Mouse (Mus musculus) lung, embryonic 16.5 days (tissue): ENCODE measurements around the gene Sf1. TPM values are rescaled to one million over a fixed set of nuclear protein-coding genes. Genes with fewer than 3 reads are reported as not detected.

Source experiments
- ATAC-seq: fragments of 200-750 bp; cut with Nextera tagmentation; 2 replicates; pipeline ENCODE4 v1.8.0; 2017; ENCODE audit warnings: low read depth, mild to moderate bottlenecking, moderate library complexity
- H3K27ac ChIP-seq: fragments of 300-500 bp; sonication (generic); 2 replicates; pipeline ENCODE4 v1.5.1; 2014; ENCODE audit warnings: mild to moderate bottlenecking, control low read depth, low read length
- H3K27me3 ChIP-seq: fragments of 300-500 bp; sonication (generic); 2 replicates; pipeline ENCODE4 v1.6.1; 2014; ENCODE audit warnings: low read depth, low read length, mixed read lengths; ENCODE audit not compliant: control insufficient read depth, insufficient read depth
- H3K36me3 ChIP-seq: fragments of 300-500 bp; sonication (generic); 2 replicates; pipeline ENCODE4 v1.6.1; 2014; ENCODE audit warnings: low read length; ENCODE audit not compliant: control insufficient read depth, insufficient read depth
- H3K4me1 ChIP-seq: fragments of 300-500 bp; sonication (generic); replicated peaks from 2 replicates; pipeline ENCODE4 v1.6.1; 2014; ENCODE audit warnings: low read length, mixed read lengths; ENCODE audit not compliant: control insufficient read depth, insufficient read depth
- H3K4me2 ChIP-seq: fragments of 300-500 bp; sonication (generic); 2 replicates; pipeline ENCODE4 v1.6.1; 2014; ENCODE audit warnings: low read depth, low read length, control low read depth
- H3K4me3 ChIP-seq: fragments of 300-500 bp; sonication (generic); 2 replicates; pipeline ENCODE4 v1.5.1; 2014; ENCODE audit warnings: mild to moderate bottlenecking, low read length, control low read depth
- H3K9ac ChIP-seq: fragments of 300-500 bp; sonication (generic); 2 replicates; pipeline ENCODE4 v1.6.1; 2014; ENCODE audit warnings: low read length, control low read depth
- H3K9me3 ChIP-seq: fragments of 300-500 bp; sonication (generic); 2 replicates; pipeline ENCODE4 v1.6.1; 2016; ENCODE audit warnings: low read length; ENCODE audit not compliant: control insufficient read depth
- WGBS: fragments of 180-500 bp; shearing (Covaris S2); extraction: QIAGEN DNeasy Blood & Tissue Kit; methylation state at CpG from one replicate; pipeline ENCODE4 v1.1.7; 2014; 5-methylcytosine and 5-hydroxymethylcytosine counted together
- polyA plus RNA-seq: library from polyadenylated mRNA; unstranded; fragments of >200 nt; fragmentation: Nextera tagmentation; extraction: Ambion mirVana; gene quantifications from 2 replicates; pipeline ENCODE4 v1.2.1, GENCODE M21; 2015

Gene Sf1
- polyA plus RNA-seq, 1 experiment from 2014 or later, result 132 TPM

- peaks cover 19% of the 10 kb centered on the region for H3K4me1 ChIP-seq
- 0 out of 2 replicates have a peak, but pooled peaks have one; percentile 3 for ATAC-seq
- H3K4me2 ChIP-seq, result no peak overlapping the region
- no peaks in the 10 kb centered on the region for H3K9me3 ChIP-seq
- H3K4me3 ChIP-seq, result no peak overlapping the region
- no peak overlapping the region for H3K27ac ChIP-seq
- H3K36me3 ChIP-seq, result peaks cover 32% of the 10 kb centered on the region
- no peak overlapping the region for H3K9ac ChIP-seq
- WGBS, result 86% methylated on average over 9 of the region's 9 CpGs
- H3K27me3 ChIP-seq, result no peaks in the 10 kb centered on the region
Measured at GRCm38 (mm10) chr19:6380411-6381166, 17.1 kb downstream of the Sf1 start.

- WGBS, result 87% methylated on average over 5 of the region's 5 CpGs
- Histone ChIP-seq H3K27me3 (no peaks in the 10 kb centered on the region), H3K4me3 (no peak overlapping the region), H3K9me3 (no peaks in the 10 kb centered on the region), H3K27ac (no peak overlapping the region), H3K9ac (no peak overlapping the region), H3K4me2 (no peak overlapping the region), H3K36me3 (peaks cover 25% of the 10 kb centered on the region), H3K4me1 (peaks cover 19% of the 10 kb centered on the region)
- ATAC-seq, result no peak
Measured at GRCm38 (mm10) chr19:6381238-6381637, 17.7 kb downstream of the Sf1 start.

GRCm38 (mm10) chr19:6382323-6382924, 18.9 kb downstream of the Sf1 start:
- Histone ChIP-seq H3K9me3 (no peaks in the 10 kb centered on the region), H3K36me3 (peaks cover 14% of the 10 kb centered on the region), H3K4me1 (peaks cover 19% of the 10 kb centered on the region), H3K27me3 (no peaks in the 10 kb centered on the region), H3K4me2 (no peak overlapping the region), H3K27ac (no peak overlapping the region), H3K9ac (no peak overlapping the region), H3K4me3 (no peak overlapping the region)
- 47% methylated on average over 4 of the region's 4 CpGs for WGBS
- ATAC-seq, result no peak

GRCm38 (mm10) chr19:6383470-6383869, 20.0 kb downstream of the Sf1 start:
- H3K4me2 ChIP-seq, result no peak overlapping the region
- H3K9ac ChIP-seq, result 0 out of 2 replicates have a peak overlapping the region, but pooled peaks have one; percentile 12

GRCm38 (mm10) chr19:6384128-6384527, 20.6 kb downstream of the Sf1 start, which contains the start of gene Pygm:
Gene Pygm (plus strand): TSS chr19:6384399.
- Histone ChIP-seq H3K4me1 (peaks cover 19% of the 10 kb centered on the region), H3K4me3 (peak within 1 kb of the TSS; percentile 1; the same call in 1 of the 2 replicates), H3K9me3 (no peaks in the 10 kb centered on the region), H3K9ac (peak within 1 kb of the TSS; percentile 33), H3K36me3 (peaks cover 2% of the 10 kb centered on the region; the same call in 1 of the 2 replicates), H3K27me3 (no peaks in the 10 kb centered on the region), H3K27ac (peak within 1 kb of the TSS; percentile 67), H3K4me2 (peak within 1 kb of the TSS; percentile 41)
- peak; percentile 86 for ATAC-seq
- 14% methylated on average over 7 of the region's 7 CpGs for WGBS

More at GRCm38 (mm10) chr19:6383470-6383869, 20.0 kb downstream of the Sf1 start:
- Histone ChIP-seq H3K4me3 (no peak overlapping the region), H3K27ac (peak overlapping the region; percentile 67), H3K27me3 (no peaks in the 10 kb centered on the region), H3K36me3 (peaks cover 7% of the 10 kb centered on the region; the same call in 1 of the 2 replicates), H3K9me3 (no peaks in the 10 kb centered on the region), H3K4me1 (peaks cover 19% of the 10 kb centered on the region)
- 39% methylated on average over 5 of the region's 5 CpGs for WGBS
- ATAC-seq, result peak; percentile 1; the same call in 1 of the 2 replicates

- peak overlapping the region; percentile 6 for H3K9ac ChIP-seq
- no peaks in the 10 kb centered on the region for H3K9me3 ChIP-seq
- no peaks in the 10 kb centered on the region for H3K36me3 ChIP-seq
- no peak overlapping the region for H3K27ac ChIP-seq
- WGBS, result 66% methylated on average over 11 of the region's 11 CpGs
- no peak for ATAC-seq
- H3K27me3 ChIP-seq, result no peaks in the 10 kb centered on the region
- H3K4me2 ChIP-seq, result peak overlapping the region; percentile 41
- peaks cover 19% of the 10 kb centered on the region for H3K4me1 ChIP-seq
- peak overlapping the region; percentile 1; the same call in 1 of the 2 replicates for H3K4me3 ChIP-seq
Measured at GRCm38 (mm10) chr19:6384954-6385353, 21.5 kb downstream of the Sf1 start.

GRCm38 (mm10) chr19:6385419-6385818, 21.9 kb downstream of the Sf1 start:
- no peaks in the 10 kb centered on the region for H3K36me3 ChIP-seq
- WGBS, result 70% methylated on average over 5 of the region's 5 CpGs
- no peak overlapping the region for H3K9ac ChIP-seq
- H3K27ac ChIP-seq, result no peak overlapping the region
- ATAC-seq, result no peak
- H3K9me3 ChIP-seq, result no peaks in the 10 kb centered on the region
- peaks cover 19% of the 10 kb centered on the region for H3K4me1 ChIP-seq
- no peak overlapping the region for H3K4me3 ChIP-seq
- H3K4me2 ChIP-seq, result peak overlapping the region; percentile 41
- H3K27me3 ChIP-seq, result no peaks in the 10 kb centered on the region

GRCm38 (mm10) chr19:6385821-6386220, 22.3 kb downstream of the Sf1 start:
- WGBS, result 76% methylated on average over 7 of the region's 7 CpGs
- no peaks in the 10 kb centered on the region for H3K27me3 ChIP-seq
- H3K36me3 ChIP-seq, result no peaks in the 10 kb centered on the region
- H3K9ac ChIP-seq, result no peak overlapping the region
- H3K9me3 ChIP-seq, result no peaks in the 10 kb centered on the region
- peaks cover 19% of the 10 kb centered on the region for H3K4me1 ChIP-seq
- H3K4me2 ChIP-seq, result no peak overlapping the region
- ATAC-seq, result no peak
- no peak overlapping the region for H3K4me3 ChIP-seq
- H3K27ac ChIP-seq, result no peak overlapping the region

- Histone ChIP-seq H3K4me3 (no peak overlapping the region), H3K4me1 (peaks cover 19% of the 10 kb centered on the region), H3K9ac (no peak overlapping the region), H3K4me2 (no peak overlapping the region), H3K27me3 (no peaks in the 10 kb centered on the region), H3K36me3 (no peaks in the 10 kb centered on the region), H3K9me3 (no peaks in the 10 kb centered on the region), H3K27ac (no peak overlapping the region)
- no peak for ATAC-seq
- WGBS, result 54% methylated on average over 9 of the region's 9 CpGs
Measured at GRCm38 (mm10) chr19:6386234-6386633, 22.7 kb downstream of the Sf1 start.
